Mouse (Mus musculus) spleen, postnatal 10 days (tissue): ENCODE measurements around the gene Ttc21a.
A peak's percentile ranks its signal among the peaks of the same experiment; 100 is the strongest.

Experiments
- DNase-seq, 2 experiments: peaks; one replicate each; pipeline ENCODE4 v3.0.0; 2021 to 2022; ENCODE audit warnings: low spot score in 2 of 2

Ttc21a gene

GRCm38 (mm10) chr9:119975286-119975685, 37.9 kb downstream of the Ttc21a start:
- DNase-seq, result no peak

- DNase-seq, result peak in 1 of 2 experiments; percentile 48
Measured at GRCm38 (mm10) chr9:119976704-119977556, 39.5 kb downstream of the Ttc21a start.

- DNase-seq, result no peak
Measured at GRCm38 (mm10) chr9:119977557-119978060, 40.2 kb downstream of the Ttc21a start.

GRCm38 (mm10) chr9:119978151-119978810, 40.9 kb downstream of the Ttc21a start:
- DNase-seq, result peak; percentile 31 to 71

GRCm38 (mm10) chr9:119978811-119979441, 41.5 kb downstream of the Ttc21a start:
- DNase-seq, result no peak

GRCm38 (mm10) chr9:119979749-119980148, 42.3 kb downstream of the Ttc21a start:
- no peak for DNase-seq

GRCm38 (mm10) chr9:119980770-119981182, 43.4 kb downstream of the Ttc21a start:
- DNase-seq, result no peak

- DNase-seq, result peak; percentile 35 to 71
Measured at GRCm38 (mm10) chr9:119981183-119982179, 44.1 kb downstream of the Ttc21a start.

- peak; percentile 45 to 80 for DNase-seq
Measured at GRCm38 (mm10) chr9:119982241-119982811, 44.9 kb downstream of the Ttc21a start.

GRCm38 (mm10) chr9:119982956-119983551, 45.6 kb downstream of the Ttc21a start:
- DNase-seq, result peak; percentile 40 to 62

GRCm38 (mm10) chr9:119983585-119984535, 46.5 kb downstream of the Ttc21a start:
- DNase-seq, result peak; percentile 60 to 83

GRCm38 (mm10) chr9:119984536-119985011, 47.2 kb downstream of the Ttc21a start, which contains the start of gene Csrnp1:
Gene Csrnp1 (minus strand): TSS chr9:119984658.
- DNase-seq, result no peak

GRCm38 (mm10) chr9:119985881-119986574, 48.6 kb downstream of the Ttc21a start:
- DNase-seq, result no peak

- peak in 1 of 2 experiments; percentile 45 for DNase-seq
Measured at GRCm38 (mm10) chr9:119988304-119988703, 50.9 kb downstream of the Ttc21a start.

- DNase-seq, result no peak
Measured at GRCm38 (mm10) chr9:119991310-119991709, 53.9 kb downstream of the Ttc21a start.

- DNase-seq, result no peak
Measured at GRCm38 (mm10) chr9:119993092-119993844, 55.9 kb downstream of the Ttc21a start.

GRCm38 (mm10) chr9:119994207-119994606, 56.8 kb downstream of the Ttc21a start:
- DNase-seq, result no peak
